Comparison of ENCODE assay signal across 7 mouse cellular contexts in genomic region chr6:136980331-136980746, GRCm38 (mm10). TPM values are rescaled to one million over a fixed set of nuclear protein-coding genes. Genes with fewer than 3 reads are reported as not detected.
DNase-seq lines count a peak whose midpoint lies in the region; ATAC-seq and TF ChIP-seq lines count a peak whose summit lies in the region.

No protein-coding gene starts in this region.

- peaks cover 13% of the 10 kb centered on the region; the same call in 1 of the 2 replicates for H3K4me1 ChIP-seq in E14TG2a.4 (replicated peaks; ENCODE audit: low read depth, low read length)
- H3K4me1 ChIP-seq in forebrain, embryonic 14.5 days (ENCODE audit: control insufficient read depth, insufficient read depth, low read length): peaks cover 2% of the 10 kb centered on the region; the same call in 1 of the 2 replicates
- H3K4me1 ChIP-seq in kidney, embryonic 15.5 days: peaks cover 9% of the 10 kb centered on the region
- peaks cover 8% of the 10 kb centered on the region for H3K4me1 ChIP-seq in midbrain, embryonic 10.5 days

- WGBS in forebrain, embryonic 14.5 days: 33% methylated on average over 3 of the region's 3 CpGs
- WGBS in kidney, embryonic 15.5 days: 19% methylated on average over 3 of the region's 3 CpGs
- 38% methylated on average over 3 of the region's 3 CpGs for WGBS in midbrain, embryonic 10.5 days

- DNase-seq in R1 (ENCODE audit: low read depth, low spot score): peak; percentile 42
- DNase-seq in forebrain, embryonic 14.5 days (ENCODE audit: low spot score): peak; percentile 85
- no peak for DNase-seq in midbrain, embryonic 10.5 days (ENCODE audit: low spot score)
- peak; percentile 35 for DNase-seq in thymus, postnatal 25 days
- no peak for DNase-seq in urinary bladder, postnatal 14 days (ENCODE audit: low spot score)

- TF ChIP-seq CTCF in E14TG2a.4 (conservative IDR thresholded peaks at IDR 0.05; ENCODE audit: low read length): peak; percentile 22; the same call in 1 of the 2 replicates

- no peak overlapping the region for H3K4me3 ChIP-seq in E14TG2a.4 (replicated peaks; ENCODE audit: low read length)
- no peak overlapping the region for H3K4me3 ChIP-seq in forebrain, embryonic 14.5 days (ENCODE audit: low read depth, low read length)
- no peak overlapping the region for H3K4me3 ChIP-seq in kidney, embryonic 15.5 days (replicated peaks)
- no peak overlapping the region for H3K4me3 ChIP-seq in midbrain, embryonic 10.5 days

- H3K4me2 ChIP-seq in forebrain, embryonic 14.5 days (ENCODE audit: low read length): no peak overlapping the region
- peak overlapping the region; percentile 30; the same call in 1 of the 2 replicates for H3K4me2 ChIP-seq in kidney, embryonic 15.5 days

- H3K36me3 ChIP-seq in E14TG2a.4 (ENCODE audit: insufficient read depth, low read length): no peaks in the 10 kb centered on the region
- H3K36me3 ChIP-seq in forebrain, embryonic 14.5 days (ENCODE audit: control insufficient read depth, insufficient read depth, low read length): no peaks in the 10 kb centered on the region
- no peaks in the 10 kb centered on the region for H3K36me3 ChIP-seq in kidney, embryonic 15.5 days
- H3K36me3 ChIP-seq in midbrain, embryonic 10.5 days: no peaks in the 10 kb centered on the region

- no peak for ATAC-seq in forebrain, embryonic 14.5 days
- ATAC-seq in kidney, embryonic 15.5 days (replicated peaks; ENCODE audit: low FRiP score): peak; percentile 74

- H3K27ac ChIP-seq in forebrain, embryonic 14.5 days (ENCODE audit: low read depth, low read length): no peak overlapping the region
- H3K27ac ChIP-seq in kidney, embryonic 15.5 days: peak overlapping the region; percentile 76
- H3K27ac ChIP-seq in midbrain, embryonic 10.5 days (replicated peaks): peak overlapping the region; percentile 64

- no peaks in the 10 kb centered on the region for H3K27me3 ChIP-seq in E14TG2a.4 (ENCODE audit: insufficient read depth, low read length)
- no peaks in the 10 kb centered on the region for H3K27me3 ChIP-seq in forebrain, embryonic 14.5 days (replicated peaks; ENCODE audit: control insufficient read depth, insufficient read depth, low read length)
- H3K27me3 ChIP-seq in kidney, embryonic 15.5 days: no peaks in the 10 kb centered on the region
- no peaks in the 10 kb centered on the region for H3K27me3 ChIP-seq in midbrain, embryonic 10.5 days (ENCODE audit: low read depth, poor library complexity, severe bottlenecking)

- no peaks in the 10 kb centered on the region for H3K9me3 ChIP-seq in E14TG2a.4 (ENCODE audit: low read length)
- no peaks in the 10 kb centered on the region for H3K9me3 ChIP-seq in forebrain, embryonic 14.5 days (replicated peaks; ENCODE audit: control insufficient read depth, low read length)
- H3K9me3 ChIP-seq in kidney, embryonic 15.5 days (replicated peaks): no peaks in the 10 kb centered on the region
- no peaks in the 10 kb centered on the region for H3K9me3 ChIP-seq in midbrain, embryonic 10.5 days (replicated peaks)

- no peak overlapping the region for H3K9ac ChIP-seq in forebrain, embryonic 14.5 days (ENCODE audit: low read length)
- no peak overlapping the region for H3K9ac ChIP-seq in kidney, embryonic 15.5 days

RNA-seq across cellular contexts. Expression of gene Arhgdib, which starts 38.6 kb away (rescaled TPM):
- polyA plus RNA-seq in forebrain, embryonic 14.5 days (2014; fragmentation: Nextera tagmentation; extraction: Ambion mirVana): 17.9 and 18.8 TPM in 2 replicates
- polyA plus RNA-seq in kidney, embryonic 15.5 days (2015; fragmentation: Nextera tagmentation; extraction: Ambion mirVana): 62.1 and 63.8 TPM in 2 replicates
- polyA plus RNA-seq in midbrain, embryonic 10.5 days (2016; fragmentation: Nextera tagmentation; extraction: Ambion mirVana): 25.0 and 26.0 TPM in 2 replicates

RNA-seq across cellular contexts. Expression of gene Pde6h, which starts 56.7 kb away (rescaled TPM):
- polyA plus RNA-seq in forebrain, embryonic 14.5 days (2014; fragmentation: Nextera tagmentation; extraction: Ambion mirVana): not detected in 2 replicates
- polyA plus RNA-seq in kidney, embryonic 15.5 days (2015; fragmentation: Nextera tagmentation; extraction: Ambion mirVana): 0.26 and 0.40 TPM in 2 replicates
- not detected in 2 replicates for polyA plus RNA-seq in midbrain, embryonic 10.5 days (2016; fragmentation: Nextera tagmentation; extraction: Ambion mirVana)

RNA-seq across cellular contexts. Expression of gene Erp27, which starts 58.4 kb away (rescaled TPM):
- polyA plus RNA-seq in forebrain, embryonic 14.5 days (2014; fragmentation: Nextera tagmentation; extraction: Ambion mirVana): 0.23 and 0.28 TPM in 2 replicates
- polyA plus RNA-seq in kidney, embryonic 15.5 days (2015; fragmentation: Nextera tagmentation; extraction: Ambion mirVana): 0.23 and 0.38 TPM in 2 replicates
- polyA plus RNA-seq in midbrain, embryonic 10.5 days (2016; fragmentation: Nextera tagmentation; extraction: Ambion mirVana): not detected in 2 replicates

Comparison
In these comparisons a context has a peak if more than half of its experiments do, and no peak if none do; other contexts are left out.
1. DNase-seq: peak in R1 (single experiment), forebrain, embryonic 14.5 days (single experiment) and thymus, postnatal 25 days (single experiment); none in midbrain, embryonic 10.5 days (single experiment) and urinary bladder, postnatal 14 days (single experiment).